ENCODE assay signal across 15 mouse cellular contexts in the genomic region with DNA sequence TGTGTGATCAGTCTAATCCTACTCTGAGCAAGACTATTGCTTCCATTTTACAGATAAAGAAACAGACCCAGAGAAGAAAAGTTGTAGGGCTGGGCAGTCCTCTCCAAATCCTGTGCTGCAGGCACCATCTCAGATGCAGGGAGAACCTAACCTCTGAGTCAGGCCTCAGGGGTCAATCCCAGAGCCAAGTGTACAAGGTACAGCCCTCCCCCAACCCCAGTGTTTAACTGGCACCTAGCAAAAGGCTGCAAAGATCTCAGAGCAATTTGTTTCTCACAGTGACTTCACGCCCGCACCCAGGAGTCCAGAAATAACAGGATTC.
DNase-seq lines count a peak whose midpoint lies in the region; ATAC-seq and TF ChIP-seq lines count a peak whose summit lies in the region.
"Had no signal": no experiment of that assay in that cellular context is flagged by ENCODE, and none has a peak within 500 bp of the region (broad histone marks: within the 10 kb centered on the region; RNA-seq: fewer than 3 reads in every experiment).

No protein-coding gene starts in this region.

- ATAC-seq in hindbrain, embryonic 12.5 days (ENCODE audit: low FRiP score) = 0 out of 2 replicates have a peak, but pooled peaks have one; percentile 29
- peak; percentile 11; the same call in 1 of the 2 replicates for ATAC-seq in forebrain, embryonic 14.5 days
- peak; percentile 34; the same call in 1 of the 2 replicates for ATAC-seq in midbrain, embryonic 12.5 days (ENCODE audit: low FRiP score, low read depth)

- H3K4me3 ChIP-seq in hindbrain, embryonic 12.5 days = no peak overlapping the region
- H3K4me3 ChIP-seq in hindbrain, embryonic 10.5 days = no peak overlapping the region
- H3K4me3 ChIP-seq in forebrain, embryonic 14.5 days (ENCODE audit: low read depth, low read length) = no peak overlapping the region
- no peak overlapping the region for H3K4me3 ChIP-seq in kidney, adult 2 months (ENCODE audit: insufficient read depth, low read depth, low read length)
- H3K4me3 ChIP-seq in midbrain, embryonic 12.5 days = no peak overlapping the region
- H3K4me3 ChIP-seq: embryonic facial prominence, embryonic 12.5 days had no signal

- H3K27ac ChIP-seq in hindbrain, embryonic 12.5 days = no peak overlapping the region
- no peak overlapping the region for H3K27ac ChIP-seq in hindbrain, embryonic 10.5 days
- H3K27ac ChIP-seq in forebrain, embryonic 14.5 days (ENCODE audit: low read depth, low read length) = peak overlapping the region; percentile 87
- peak overlapping the region; percentile 43; the same call in 1 of the 2 replicates for H3K27ac ChIP-seq in kidney, adult 2 months (ENCODE audit: insufficient read depth, low read depth, low read length)
- H3K27ac ChIP-seq in midbrain, embryonic 12.5 days (replicated peaks) = peak overlapping the region; percentile 56; the same call in 1 of the 2 replicates
- H3K27ac ChIP-seq: embryonic facial prominence, embryonic 12.5 days; lung, embryonic 15.5 days had no signal

- 77% methylated on average over 2 of the region's 2 CpGs for WGBS in hindbrain, embryonic 12.5 days
- 87% methylated on average over 2 of the region's 2 CpGs for WGBS in hindbrain, embryonic 10.5 days
- WGBS in forebrain, embryonic 14.5 days = 40% methylated on average over 2 of the region's 2 CpGs
- WGBS in kidney, adult 2 months = 42% methylated on average over 2 of the region's 2 CpGs
- WGBS in midbrain, embryonic 12.5 days = 57% methylated on average over 2 of the region's 2 CpGs

- DNase-seq in hindbrain, embryonic 10.5 days (ENCODE audit: low spot score) = no peak
- no peak for DNase-seq in forebrain, embryonic 14.5 days (ENCODE audit: low spot score)
- DNase-seq in kidney, adult 2 months = peak; percentile 74
- DNase-seq in right cerebral cortex, postnatal 4 days = no peak
- no peak for DNase-seq in urinary bladder, postnatal 4 days (ENCODE audit: low spot score in 2 of 2)
- DNase-seq in frontal cortex, postnatal 10 days (ENCODE audit: low spot score in 2 of 2) = no peak
- DNase-seq: adrenal gland, postnatal 25 days; cerebellum, adult 18-20 months; heart, adult 11 months; heart, postnatal 36 days; thymus, adult 18-20 months had no signal

- no peaks in the 10 kb centered on the region for H3K27me3 ChIP-seq in hindbrain, embryonic 12.5 days
- no peaks in the 10 kb centered on the region for H3K27me3 ChIP-seq in hindbrain, embryonic 10.5 days (ENCODE audit: insufficient read depth, poor library complexity, severe bottlenecking)
- H3K27me3 ChIP-seq in forebrain, embryonic 14.5 days (replicated peaks; ENCODE audit: control insufficient read depth, insufficient read depth, low read length) = no peaks in the 10 kb centered on the region
- H3K27me3 ChIP-seq in kidney, adult 2 months (replicated peaks; ENCODE audit: control insufficient read depth, insufficient read depth, low read length) = no peaks in the 10 kb centered on the region
- 0 out of 2 replicates have a peak, but pooled peaks cover 2% of the 10 kb centered on the region for H3K27me3 ChIP-seq in midbrain, embryonic 12.5 days
- H3K27me3 ChIP-seq: embryonic facial prominence, embryonic 12.5 days; lung, embryonic 15.5 days had no signal

- peaks cover 14% of the 10 kb centered on the region; the same call in 1 of the 2 replicates for H3K4me1 ChIP-seq in hindbrain, embryonic 12.5 days
- peaks cover 9% of the 10 kb centered on the region for H3K4me1 ChIP-seq in hindbrain, embryonic 10.5 days (replicated peaks)
- peaks cover 15% of the 10 kb centered on the region for H3K4me1 ChIP-seq in forebrain, embryonic 14.5 days (ENCODE audit: control insufficient read depth, insufficient read depth, low read length)
- H3K4me1 ChIP-seq in kidney, adult 2 months (ENCODE audit: control insufficient read depth, insufficient read depth, low read length) = peaks cover 11% of the 10 kb centered on the region; the same call in 1 of the 2 replicates
- H3K4me1 ChIP-seq in midbrain, embryonic 12.5 days = peaks cover 17% of the 10 kb centered on the region
- H3K4me1 ChIP-seq: embryonic facial prominence, embryonic 12.5 days; lung, embryonic 15.5 days had no signal

- H3K36me3 ChIP-seq in hindbrain, embryonic 12.5 days = no peaks in the 10 kb centered on the region
- H3K36me3 ChIP-seq in hindbrain, embryonic 10.5 days = no peaks in the 10 kb centered on the region
- no peaks in the 10 kb centered on the region for H3K36me3 ChIP-seq in forebrain, embryonic 14.5 days (ENCODE audit: control insufficient read depth, insufficient read depth, low read length)
- no peaks in the 10 kb centered on the region for H3K36me3 ChIP-seq in kidney, adult 2 months (ENCODE audit: control insufficient read depth, insufficient read depth, low read length)
- H3K36me3 ChIP-seq in midbrain, embryonic 12.5 days = no peaks in the 10 kb centered on the region
- H3K36me3 ChIP-seq: embryonic facial prominence, embryonic 12.5 days; lung, embryonic 15.5 days had no signal

- no peak for TF ChIP-seq POLR2A in kidney, adult 2 months (IDR thresholded peaks at IDR 0.05; ENCODE audit: low read depth, low read length)

- H3K9ac ChIP-seq in hindbrain, embryonic 12.5 days = no peak overlapping the region
- no peak overlapping the region for H3K9ac ChIP-seq in forebrain, embryonic 14.5 days (ENCODE audit: low read length)
- H3K9ac ChIP-seq in midbrain, embryonic 12.5 days (replicated peaks) = no peak overlapping the region
- H3K9ac ChIP-seq: embryonic facial prominence, embryonic 12.5 days; lung, embryonic 15.5 days had no signal

- no peaks in the 10 kb centered on the region for H3K9me3 ChIP-seq in hindbrain, embryonic 12.5 days (replicated peaks)
- H3K9me3 ChIP-seq in hindbrain, embryonic 10.5 days = no peaks in the 10 kb centered on the region
- H3K9me3 ChIP-seq in forebrain, embryonic 14.5 days (replicated peaks; ENCODE audit: control insufficient read depth, low read length) = no peaks in the 10 kb centered on the region
- H3K9me3 ChIP-seq in midbrain, embryonic 12.5 days = no peaks in the 10 kb centered on the region
- H3K9me3 ChIP-seq: embryonic facial prominence, embryonic 12.5 days; lung, embryonic 15.5 days had no signal

- no peak overlapping the region for H3K4me2 ChIP-seq in hindbrain, embryonic 12.5 days (replicated peaks)
- peak overlapping the region; percentile 34 for H3K4me2 ChIP-seq in forebrain, embryonic 14.5 days (ENCODE audit: low read length)
- peak overlapping the region; percentile 26; the same call in 1 of the 2 replicates for H3K4me2 ChIP-seq in midbrain, embryonic 12.5 days (replicated peaks)
- H3K4me2 ChIP-seq: embryonic facial prominence, embryonic 12.5 days had no signal

- TF ChIP-seq CTCF in kidney, adult 2 months (conservative IDR thresholded peaks at IDR 0.05; ENCODE audit: insufficient read depth, insufficient read length, low read depth, low read length) = no peak

Comparison
In these comparisons a context has a peak if more than half of its experiments do, and no peak if none do; other contexts are left out.
1. H3K27ac ChIP-seq: peak in forebrain, embryonic 14.5 days (single experiment), kidney, adult 2 months (single experiment) and midbrain, embryonic 12.5 days (single experiment); none in hindbrain, embryonic 12.5 days (single experiment) and hindbrain, embryonic 10.5 days (single experiment).
2. Peak in every context shown above with its lines, with median percentiles within 50 percentile points of each other: ATAC-seq.